Mouse (Mus musculus): ENCODE measurements around the gene Ifit3b.
"Not testable (repeated sequence)": the region's sequence is repeated elsewhere in the genome, so short reads cannot be mapped to it uniquely, and the experiment has no call there.

Gene Ifit3b

GRCm38 (mm10) chr19:34607237-34608051 is at the start of gene Ifit3b:
Ifit3b (plus strand) TSS chr19:34607970.
- DNase-seq (ENCODE audit: low spot score) = not testable (repeated sequence)

GRCm38 (mm10) chr19:34562556-34562955 is 45.2 kb upstream of the Ifit3b start:
- DNase-seq (ENCODE audit: low spot score) = no peak

GRCm38 (mm10) chr19:34566178-34566784 is 41.5 kb upstream of the Ifit3b start:
- no peak for DNase-seq (ENCODE audit: low spot score)

- no peak for DNase-seq (ENCODE audit: low spot score)
These were observed 38.5 kb upstream of the Ifit3b start for GRCm38 (mm10) chr19:34568988-34569895.

- no peak for DNase-seq (ENCODE audit: low spot score)
These were observed 37.8 kb upstream of the Ifit3b start for GRCm38 (mm10) chr19:34569896-34570476.

- no peak for DNase-seq (ENCODE audit: low spot score)
These were observed 36.7 kb upstream of the Ifit3b start for GRCm38 (mm10) chr19:34571080-34571479.

GRCm38 (mm10) chr19:34573650-34574049 is 34.1 kb upstream of the Ifit3b start:
- no peak for DNase-seq (ENCODE audit: low spot score)

- DNase-seq (ENCODE audit: low spot score) = no peak
These were observed 30.6 kb upstream of the Ifit3b start for GRCm38 (mm10) chr19:34577121-34577520.

- DNase-seq (ENCODE audit: low spot score) = not testable (repeated sequence)
These were observed 25.1 kb upstream of the Ifit3b start for GRCm38 (mm10) chr19:34582696-34583095.

GRCm38 (mm10) chr19:34583126-34583766 is 24.5 kb upstream of the Ifit3b start, which contains the start of gene Ifit3:
Ifit3 (plus strand) TSS chr19:34583531.
- DNase-seq (ENCODE audit: low spot score) = not testable (repeated sequence)

GRCm38 (mm10) chr19:34585740-34586458 is 21.9 kb upstream of the Ifit3b start:
- DNase-seq (ENCODE audit: low spot score) = not testable (repeated sequence)

- DNase-seq (ENCODE audit: low spot score) = not testable (repeated sequence)
These were observed 19.7 kb upstream of the Ifit3b start for GRCm38 (mm10) chr19:34587898-34588692.

- DNase-seq (ENCODE audit: low spot score) = no peak
These were observed 18.8 kb upstream of the Ifit3b start for GRCm38 (mm10) chr19:34588959-34589358.

- no peak for DNase-seq (ENCODE audit: low spot score)
These were observed 14.3 kb upstream of the Ifit3b start for GRCm38 (mm10) chr19:34593456-34593855.

GRCm38 (mm10) chr19:34594523-34594922 is 13.2 kb upstream of the Ifit3b start:
- not testable (repeated sequence) for DNase-seq (ENCODE audit: low spot score)

GRCm38 (mm10) chr19:34596811-34597210 is 11.0 kb upstream of the Ifit3b start:
- DNase-seq (ENCODE audit: low spot score) = no peak

- DNase-seq (ENCODE audit: low spot score) = no peak
These were observed 9.4 kb upstream of the Ifit3b start for GRCm38 (mm10) chr19:34598341-34598740.

GRCm38 (mm10) chr19:34599250-34599649 is 8.5 kb upstream of the Ifit3b start:
- not testable (repeated sequence) for DNase-seq (ENCODE audit: low spot score)

GRCm38 (mm10) chr19:34601888-34602287 is 5.9 kb upstream of the Ifit3b start, which contains the start of gene Ifit1bl1:
Ifit1bl1 (minus strand) TSS chr19:34601956.
- not testable (repeated sequence) for DNase-seq (ENCODE audit: low spot score)

GRCm38 (mm10) chr19:34605472-34605871 is 2.3 kb upstream of the Ifit3b start:
- no peak for DNase-seq (ENCODE audit: low spot score)

Data from embryo, embryonic 10 days (tissue).